ENCODE assay signal across 17 mouse cellular contexts in genomic region chr1:39628606-39629005, GRCm38 (mm10).
"Had no signal": no experiment of that assay in that cellular context is flagged by ENCODE, and none has a peak within 500 bp of the region (broad histone marks: within the 10 kb centered on the region; RNA-seq: fewer than 3 reads in every experiment).

No protein-coding gene starts in this region.

- H3K9ac ChIP-seq: neural tube, embryonic 12.5 days; neural tube, embryonic 13.5 days; neural tube, embryonic 15.5 days; stomach, embryonic 15.5 days had no signal

- H3K4me3 ChIP-seq: neural tube, embryonic 12.5 days; neural tube, embryonic 13.5 days; neural tube, embryonic 15.5 days; stomach, embryonic 15.5 days had no signal

- H3K4me1 ChIP-seq: neural tube, embryonic 12.5 days; neural tube, embryonic 13.5 days; neural tube, embryonic 15.5 days; stomach, embryonic 15.5 days had no signal

- DNase-seq: retina, postnatal 1 day; right cerebral cortex, adult 18-20 months; right cerebral cortex, postnatal 14 days; right cerebral cortex, postnatal 25 days; right cerebral cortex, postnatal 4 days; spleen, adult 18-20 months; thymus, adult 18-20 months; thymus, adult 2 months; thymus, postnatal 14 days; thymus, postnatal 25 days; thymus, postnatal 36 days; thymus, postnatal 4 days had no signal

- H3K36me3 ChIP-seq: neural tube, embryonic 12.5 days; neural tube, embryonic 13.5 days; neural tube, embryonic 15.5 days; stomach, embryonic 15.5 days had no signal

- H3K27me3 ChIP-seq: neural tube, embryonic 12.5 days; neural tube, embryonic 13.5 days; neural tube, embryonic 15.5 days; stomach, embryonic 15.5 days had no signal

- H3K27ac ChIP-seq: neural tube, embryonic 12.5 days; neural tube, embryonic 13.5 days; neural tube, embryonic 15.5 days; stomach, embryonic 15.5 days; stomach, postnatal 0 days had no signal

- H3K9me3 ChIP-seq: neural tube, embryonic 12.5 days; neural tube, embryonic 13.5 days; neural tube, embryonic 15.5 days; stomach, embryonic 15.5 days had no signal

- H3K4me2 ChIP-seq: neural tube, embryonic 12.5 days; neural tube, embryonic 13.5 days; neural tube, embryonic 15.5 days; stomach, embryonic 15.5 days had no signal
